Mouse (Mus musculus): ENCODE measurements around the gene Ifit1. TPM values are rescaled to one million over a fixed set of nuclear protein-coding genes. Genes with fewer than 3 reads are reported as not detected.
"Not testable (repeated sequence)": the region's sequence is repeated elsewhere in the genome, so short reads cannot be mapped to it uniquely, and the experiment has no call there.

Gene Ifit1
- 3.5 and 5.0 TPM in 2 replicates for polyA plus RNA-seq (2012; rRNA removed)

- 3% methylated on average over 4 of the region's 4 CpGs for WGBS
- Histone ChIP-seq H3K4me3 (replicated peaks; ENCODE audit: extremely low read depth, low read depth, low read length) (peak within 1 kb of the TSS; percentile 78), H3K4me1 (ENCODE audit: control insufficient read depth, insufficient read depth, low read length) (peaks cover 17% of the 10 kb centered on the region)
- peak; percentile 34 for DNase-seq
- TF ChIP-seq POLR2A (IDR thresholded peaks at IDR 0.05; ENCODE audit: borderline replicate concordance, extremely low read depth, low read depth, low read length) (peak; percentile 42; the same call in 1 of the 2 replicates), CTCF (IDR thresholded peaks at IDR 0.05; ENCODE audit: insufficient read depth, low read length) (no peak)
Measured at GRCm38 (mm10) chr19:34640623-34641022, at the start of gene Ifit1, which contains the start of gene Ifit1bl2. Gene Ifit1, plus strand, starts transcription at chr19:34640871. Gene Ifit1bl2, minus strand, starts transcription at chr19:34640743.

GRCm38 (mm10) chr19:34593456-34593855 lies 47.2 kb upstream of the Ifit1 start:
- Histone ChIP-seq H3K4me3 (replicated peaks; ENCODE audit: extremely low read depth, low read depth, low read length) (no peak overlapping the region), H3K4me1 (ENCODE audit: control insufficient read depth, insufficient read depth, low read length) (peaks cover 4% of the 10 kb centered on the region)
- DNase-seq, result no peak
- no peak for TF ChIP-seq POLR2A (IDR thresholded peaks at IDR 0.05; ENCODE audit: borderline replicate concordance, extremely low read depth, low read depth, low read length)
- 89% methylated on average over 2 of the region's 2 CpGs for WGBS

GRCm38 (mm10) chr19:34594523-34594922 lies 46.1 kb upstream of the Ifit1 start:
- 67% methylated on average over 3 of the region's 3 CpGs for WGBS

GRCm38 (mm10) chr19:34596811-34597210 lies 43.9 kb upstream of the Ifit1 start:
- no peak for DNase-seq
- no peak for TF ChIP-seq CTCF (IDR thresholded peaks at IDR 0.05; ENCODE audit: insufficient read depth, low read length)
- no peak for TF ChIP-seq POLR2A (IDR thresholded peaks at IDR 0.05; ENCODE audit: borderline replicate concordance, extremely low read depth, low read depth, low read length)
- Histone ChIP-seq H3K4me3 (replicated peaks; ENCODE audit: extremely low read depth, low read depth, low read length) (no peak overlapping the region), H3K4me1 (ENCODE audit: control insufficient read depth, insufficient read depth, low read length) (peaks cover 5% of the 10 kb centered on the region)

More at GRCm38 (mm10) chr19:34594523-34594922, 46.1 kb upstream of the Ifit1 start:
- DNase-seq; H3K4me3 ChIP-seq (replicated peaks; ENCODE audit: extremely low read depth, low read depth, low read length); H3K4me1 ChIP-seq (ENCODE audit: control insufficient read depth, insufficient read depth, low read length): not testable (repeated sequence)

- no peak for TF ChIP-seq CTCF (IDR thresholded peaks at IDR 0.05; ENCODE audit: insufficient read depth, low read length)
- no peak for TF ChIP-seq POLR2A (IDR thresholded peaks at IDR 0.05; ENCODE audit: borderline replicate concordance, extremely low read depth, low read depth, low read length)
Measured at GRCm38 (mm10) chr19:34598341-34598740, 42.3 kb upstream of the Ifit1 start.

GRCm38 (mm10) chr19:34599250-34599649 lies 41.4 kb upstream of the Ifit1 start:
- not testable (repeated sequence) for DNase-seq; H3K4me1 ChIP-seq (ENCODE audit: control insufficient read depth, insufficient read depth, low read length); H3K4me3 ChIP-seq (replicated peaks; ENCODE audit: extremely low read depth, low read depth, low read length)

More at GRCm38 (mm10) chr19:34598341-34598740, 42.3 kb upstream of the Ifit1 start:
- Histone ChIP-seq H3K4me3 (replicated peaks; ENCODE audit: extremely low read depth, low read depth, low read length) (no peak overlapping the region), H3K4me1 (ENCODE audit: control insufficient read depth, insufficient read depth, low read length) (peaks cover 9% of the 10 kb centered on the region)
- whole genome bisulfite sequencing, result 51% methylated on average over 2 of the region's 2 CpGs
- no peak for DNase-seq

GRCm38 (mm10) chr19:34601888-34602287 lies 38.8 kb upstream of the Ifit1 start, which contains the start of gene Ifit1bl1:
Gene Ifit1bl1, minus strand, starts transcription at chr19:34601956.
- DNase-seq; H3K4me3 ChIP-seq (replicated peaks; ENCODE audit: extremely low read depth, low read depth, low read length): not testable (repeated sequence)
- WGBS, result 53% methylated on average over 1 of the region's 1 CpGs
- peaks cover 11% of the 10 kb centered on the region for H3K4me1 ChIP-seq (ENCODE audit: control insufficient read depth, insufficient read depth, low read length)

- H3K4me1 ChIP-seq (ENCODE audit: control insufficient read depth, insufficient read depth, low read length), result peaks cover 9% of the 10 kb centered on the region
- H3K4me3 ChIP-seq (replicated peaks; ENCODE audit: extremely low read depth, low read depth, low read length), result no peak overlapping the region
- DNase-seq, result no peak
- 93% methylated on average over 3 of the region's 3 CpGs for WGBS
- no peak for TF ChIP-seq POLR2A (IDR thresholded peaks at IDR 0.05; ENCODE audit: borderline replicate concordance, extremely low read depth, low read depth, low read length)
- no peak for TF ChIP-seq CTCF (IDR thresholded peaks at IDR 0.05; ENCODE audit: insufficient read depth, low read length)
Measured at GRCm38 (mm10) chr19:34605472-34605871, 35.2 kb upstream of the Ifit1 start.

GRCm38 (mm10) chr19:34607237-34608051 lies 33.2 kb upstream of the Ifit1 start, which contains the start of gene Ifit3b:
Gene Ifit3b, plus strand, starts transcription at chr19:34607970.
- DNase-seq, result peak; percentile 53
- H3K4me1 ChIP-seq (ENCODE audit: control insufficient read depth, insufficient read depth, low read length), result not testable (repeated sequence)
- WGBS, result 8% methylated on average over 4 of the region's 4 CpGs
- H3K4me3 ChIP-seq (replicated peaks; ENCODE audit: extremely low read depth, low read depth, low read length), result peak within 1 kb of the TSS; percentile 36

GRCm38 (mm10) chr19:34610118-34610517 lies 30.6 kb upstream of the Ifit1 start:
- not testable (repeated sequence) for H3K4me1 ChIP-seq (ENCODE audit: control insufficient read depth, insufficient read depth, low read length); DNase-seq; H3K4me3 ChIP-seq (replicated peaks; ENCODE audit: extremely low read depth, low read depth, low read length)
- 69% methylated on average over 3 of the region's 3 CpGs for WGBS

GRCm38 (mm10) chr19:34612243-34613001 lies 28.2 kb upstream of the Ifit1 start:
- DNase-seq; H3K4me1 ChIP-seq (ENCODE audit: control insufficient read depth, insufficient read depth, low read length); H3K4me3 ChIP-seq (replicated peaks; ENCODE audit: extremely low read depth, low read depth, low read length): not testable (repeated sequence)
- 60% methylated on average over 6 of the region's 11 CpGs for WGBS
